Mouse (Mus musculus): Measurements from ENCODE around the gene 1700025C18Rik.

The 1700025C18Rik gene

DNA sequence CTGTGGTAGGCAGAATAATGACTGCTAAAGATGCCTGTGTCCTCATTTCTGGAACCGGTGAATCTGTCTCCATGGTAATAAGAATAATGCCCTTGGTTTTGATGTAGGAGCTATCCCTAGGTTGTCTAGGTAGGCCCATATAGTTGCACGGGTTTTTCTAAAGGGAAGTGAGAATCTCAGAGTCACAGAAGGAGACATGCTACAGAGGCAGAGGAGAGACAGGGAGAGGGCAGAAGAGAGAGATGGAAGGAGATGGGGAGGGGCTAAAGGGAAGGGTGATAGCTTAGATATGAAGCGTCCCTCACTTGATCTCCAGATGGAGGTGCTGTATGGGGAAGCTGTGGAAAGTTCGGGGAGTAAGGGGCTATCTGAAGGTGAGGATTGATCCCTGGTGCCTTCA, 53.1 kb downstream of the 1700025C18Rik start:
- no peak for DNase-seq (ENCODE audit: low read depth, low spot score)

DNA sequence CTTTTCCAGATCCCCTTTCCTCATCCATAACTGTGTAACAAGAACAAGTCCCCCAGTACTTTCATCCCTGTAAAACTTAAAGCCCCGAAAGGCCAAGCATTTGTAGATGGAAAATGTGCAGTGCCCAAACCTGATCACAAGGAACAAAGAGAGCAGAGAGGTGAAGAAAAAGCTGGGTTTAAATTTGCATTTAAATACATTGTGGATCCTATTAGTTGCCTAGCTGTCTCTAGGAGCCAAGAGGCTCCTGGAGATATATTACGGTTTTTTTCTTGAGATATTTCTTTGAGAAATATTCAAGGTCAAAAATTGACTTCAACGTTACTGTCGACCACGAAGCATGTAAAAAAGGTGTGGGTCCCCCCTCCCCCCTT, 55.5 kb downstream of the 1700025C18Rik start:
- no peak for DNase-seq (ENCODE audit: low read depth, low spot score)

DNA sequence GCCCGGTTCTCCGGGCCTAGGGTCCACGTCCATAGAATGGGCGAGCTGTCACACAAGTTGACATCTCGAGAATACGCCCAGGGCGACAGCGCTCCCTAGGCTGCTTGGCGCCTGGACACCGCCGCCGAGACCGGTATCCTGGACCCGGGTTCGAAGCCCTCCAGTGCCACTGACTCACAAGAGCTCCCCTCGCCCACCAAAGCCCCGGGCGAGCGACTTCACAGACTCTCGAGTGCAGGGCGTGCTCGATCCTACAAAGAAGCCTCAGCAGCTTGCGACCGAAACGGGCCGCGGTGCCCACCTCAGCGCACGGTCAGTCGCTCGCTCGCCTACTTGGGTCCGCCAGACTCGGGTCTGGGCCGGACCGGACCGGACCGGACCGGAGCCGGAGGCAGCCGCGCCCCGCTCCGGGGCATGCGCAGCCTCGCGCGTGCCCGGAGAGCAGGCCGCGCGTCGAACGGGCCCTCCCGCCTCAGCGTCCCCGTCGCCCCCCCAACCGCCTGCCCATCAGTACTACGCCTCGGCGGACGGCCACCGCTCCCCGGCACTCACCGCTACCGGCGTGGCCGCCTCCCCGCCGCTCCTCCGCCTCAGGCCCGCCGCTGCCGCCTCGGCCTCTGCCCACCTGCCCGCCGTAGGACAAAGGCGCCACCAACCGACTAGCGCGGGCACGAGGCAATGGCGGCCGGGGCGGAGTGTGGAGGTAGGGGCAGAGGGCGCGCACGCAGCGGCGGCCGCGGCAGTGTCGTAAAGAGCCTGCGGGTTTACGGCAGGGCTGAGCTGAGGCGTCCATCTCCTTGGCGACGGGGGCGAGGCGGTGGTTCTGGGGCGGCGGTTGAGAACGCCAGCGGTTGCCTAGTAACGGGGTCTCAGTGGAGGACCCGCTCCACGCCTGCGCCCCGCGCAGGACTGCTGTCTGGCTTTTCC, 56.2 kb downstream of the 1700025C18Rik start, which contains the start of gene Ncoa5:
Gene Ncoa5 (minus strand): TSS at position 737 of the 927 bp plus-strand sequence.
- peak; percentile 98 for DNase-seq (ENCODE audit: low read depth, low spot score)

DNA sequence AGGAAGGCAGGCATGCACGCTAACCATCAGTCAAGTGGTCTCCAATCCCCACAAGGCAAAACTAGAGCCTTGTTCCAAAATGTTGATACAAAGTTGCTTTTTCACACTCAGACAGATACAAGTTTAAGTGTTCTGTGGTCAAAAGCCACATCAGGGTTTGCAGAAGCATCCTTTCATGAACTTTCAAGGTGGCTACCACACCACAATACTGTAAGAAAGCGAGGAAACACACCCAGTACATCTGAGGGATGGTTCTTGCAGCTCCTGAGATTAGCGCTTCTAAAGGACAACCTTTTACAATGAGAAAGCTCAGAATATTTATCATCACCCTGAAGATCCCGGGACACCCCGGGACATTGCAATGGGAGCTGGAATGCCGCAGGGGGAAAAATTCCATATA, 57.2 kb downstream of the 1700025C18Rik start:
- DNase-seq (ENCODE audit: low read depth, low spot score) = no peak

DNA sequence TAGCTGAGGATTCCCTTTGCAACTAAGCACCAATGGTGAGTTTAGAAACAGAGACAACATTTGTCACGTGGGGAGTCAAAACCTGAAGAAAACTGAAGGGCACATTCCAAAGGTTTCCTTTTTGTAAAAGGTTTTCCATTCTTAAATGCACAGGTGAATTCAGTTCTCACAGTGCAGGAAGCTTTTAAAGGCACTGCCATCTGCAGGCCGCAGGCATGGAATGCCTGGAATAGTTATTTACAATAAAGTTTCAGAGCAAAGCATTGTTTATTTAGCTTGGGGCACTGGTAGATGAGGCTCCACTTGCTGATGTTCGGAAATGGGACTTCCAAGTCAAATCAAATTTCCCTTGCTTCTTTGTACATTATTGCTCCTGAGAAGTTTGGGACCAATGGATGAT, 58.0 kb downstream of the 1700025C18Rik start:
- no peak for DNase-seq (ENCODE audit: low read depth, low spot score)

All from CD4-positive, CD25-positive, alpha-beta regulatory T cell, adult 2 months (primary cell).